Mouse (Mus musculus) midbrain, embryonic 11.5 days (tissue): Measurements from ENCODE around the gene Prr11. TPM values are rescaled to one million over a fixed set of nuclear protein-coding genes. Genes with fewer than 3 reads are reported as not detected.
A peak's percentile ranks its signal among the peaks of the same experiment; 100 is the strongest.
"Not testable (repeated sequence)": the region's sequence is repeated elsewhere in the genome, so short reads cannot be mapped to it uniquely, and the experiment has no call there.

Experiments used
- ATAC-seq: fragments of 200-750 bp; cut with Nextera tagmentation; 2 replicates; pipeline ENCODE4 v1.8.0; 2017; ENCODE audit warnings: moderate TSS enrichment, moderate library complexity; ENCODE audit not compliant: low FRiP score
- DNase-seq: peaks from one replicate; pipeline ENCODE4 v3.0.0; 2015; ENCODE audit warnings: low spot score; ENCODE audit errors: missing footprints
- H3K27ac ChIP-seq: fragments of 300-500 bp; sonication (generic); 2 replicates; pipeline ENCODE4 v1.5.1; 2014; ENCODE audit warnings: low read depth, low read length
- H3K27me3 ChIP-seq: fragments of 300-500 bp; sonication (generic); 2 replicates; pipeline ENCODE4 v1.6.1; 2014; ENCODE audit warnings: mild to moderate bottlenecking, low read length, moderate library complexity, mixed read lengths; ENCODE audit not compliant: control insufficient read depth, insufficient read depth
- H3K36me3 ChIP-seq: fragments of 300-500 bp; sonication (generic); 2 replicates; pipeline ENCODE4 v1.6.1; 2014; ENCODE audit warnings: mild to moderate bottlenecking, low read length, moderate library complexity, mixed read lengths; ENCODE audit not compliant: control insufficient read depth, insufficient read depth
- H3K4me1 ChIP-seq: fragments of 300-500 bp; sonication (generic); 2 replicates; pipeline ENCODE4 v1.6.1; 2014; ENCODE audit warnings: low read length; ENCODE audit not compliant: control insufficient read depth, insufficient read depth
- H3K4me2 ChIP-seq: fragments of 300-500 bp; sonication (generic); 2 replicates; pipeline ENCODE4 v1.6.1; 2014; ENCODE audit warnings: mild to moderate bottlenecking, moderate library complexity
- H3K4me3 ChIP-seq: fragments of 300-500 bp; sonication (generic); 2 replicates; pipeline ENCODE4 v1.5.1; 2014; ENCODE audit warnings: low read depth, low read length
- H3K9ac ChIP-seq: fragments of 300-500 bp; sonication (generic); 2 replicates; pipeline ENCODE4 v1.6.1; 2014; ENCODE audit warnings: low read length
- H3K9me3 ChIP-seq: fragments of 300-500 bp; sonication (generic); 2 replicates; pipeline ENCODE4 v1.6.1; 2016; ENCODE audit warnings: low read length; ENCODE audit not compliant: control insufficient read depth
- WGBS: fragments of 180-500 bp; shearing (Covaris S2); extraction: QIAGEN DNeasy Blood & Tissue Kit; methylation state at CpG from one replicate; pipeline ENCODE4 v1.1.7; 2014; 5-methylcytosine and 5-hydroxymethylcytosine counted together
- microRNA counts: library from miRNA; unstranded; fragments of <30 nt; microRNA quantifications from one replicate; lab custom pipeline; 2015
- microRNA-seq: library from miRNA; unstranded; fragments of <30 nt; microRNA quantifications from one replicate; pipeline ENCODE4, GENCODE M21; 2017
- polyA plus RNA-seq: library from polyadenylated mRNA; unstranded; fragments of >200 nt; fragmentation: Nextera tagmentation; extraction: Ambion mirVana; gene quantifications from 2 replicates; pipeline ENCODE4 v1.2.1, GENCODE M21; 2014

The Prr11 gene
- polyA plus RNA-seq, 1 experiment from 2014 or later = 17.9 TPM

GRCm38 (mm10) chr11:87062087-87062486 lies 46.4 kb downstream of the Prr11 start:
- H3K4me2 ChIP-seq = no peak overlapping the region
- no peak overlapping the region for H3K4me3 ChIP-seq
- 0 out of 2 replicates have a peak, but pooled peaks cover 2% of the 10 kb centered on the region for H3K36me3 ChIP-seq
- H3K9me3 ChIP-seq = no peaks in the 10 kb centered on the region
- ATAC-seq (no peak), DNase-seq (no peak)
- H3K27me3 ChIP-seq = no peaks in the 10 kb centered on the region
- 76% methylated on average over 3 of the region's 3 CpGs for WGBS
- no peaks in the 10 kb centered on the region for H3K4me1 ChIP-seq
- H3K27ac ChIP-seq = no peak overlapping the region
- no peak overlapping the region for H3K9ac ChIP-seq

- H3K36me3 ChIP-seq = 0 out of 2 replicates have a peak, but pooled peaks cover 2% of the 10 kb centered on the region
- no peak overlapping the region for H3K9ac ChIP-seq
- 95% methylated on average over 2 of the region's 2 CpGs for WGBS
Measured at GRCm38 (mm10) chr11:87060410-87060809, 48.1 kb downstream of the Prr11 start.

GRCm38 (mm10) chr11:87056286-87056685 lies 52.2 kb downstream of the Prr11 start:
- H3K4me2 ChIP-seq = no peak overlapping the region
- ATAC-seq (no peak), DNase-seq (no peak)
- WGBS = 93% methylated on average over 6 of the region's 6 CpGs
- no peak overlapping the region for H3K4me3 ChIP-seq
- no peaks in the 10 kb centered on the region for H3K27me3 ChIP-seq
- H3K9me3 ChIP-seq = no peaks in the 10 kb centered on the region
- H3K36me3 ChIP-seq = 0 out of 2 replicates have a peak, but pooled peaks cover 2% of the 10 kb centered on the region
- H3K4me1 ChIP-seq = no peaks in the 10 kb centered on the region
- no peak overlapping the region for H3K9ac ChIP-seq
- H3K27ac ChIP-seq = no peak overlapping the region

More at GRCm38 (mm10) chr11:87060410-87060809, 48.1 kb downstream of the Prr11 start:
- DNase-seq (no peak), ATAC-seq (no peak)
- no peaks in the 10 kb centered on the region for H3K4me1 ChIP-seq
- no peaks in the 10 kb centered on the region for H3K27me3 ChIP-seq
- no peak overlapping the region for H3K4me2 ChIP-seq
- no peak overlapping the region for H3K27ac ChIP-seq
- H3K4me3 ChIP-seq = no peak overlapping the region
- no peaks in the 10 kb centered on the region for H3K9me3 ChIP-seq

- WGBS = 96% methylated on average over 7 of the region's 7 CpGs
Measured at GRCm38 (mm10) chr11:87048900-87049299, 59.6 kb downstream of the Prr11 start.

GRCm38 (mm10) chr11:87046968-87047367 lies 61.5 kb downstream of the Prr11 start:
- no peak overlapping the region for H3K27ac ChIP-seq
- no peak overlapping the region for H3K9ac ChIP-seq
- H3K9me3 ChIP-seq = no peaks in the 10 kb centered on the region
- no peak overlapping the region for H3K4me3 ChIP-seq
- H3K27me3 ChIP-seq = no peaks in the 10 kb centered on the region
- H3K4me1 ChIP-seq = no peaks in the 10 kb centered on the region
- ATAC-seq = no peak
- 95% methylated on average over 5 of the region's 5 CpGs for WGBS
- H3K36me3 ChIP-seq = peaks cover 11% of the 10 kb centered on the region
- H3K4me2 ChIP-seq = no peak overlapping the region
- DNase-seq = no peak

More at GRCm38 (mm10) chr11:87048900-87049299, 59.6 kb downstream of the Prr11 start:
- not testable (repeated sequence) for H3K9me3 ChIP-seq, H3K4me2 ChIP-seq, H3K4me1 ChIP-seq, ATAC-seq, H3K9ac ChIP-seq, H3K4me3 ChIP-seq, H3K36me3 ChIP-seq, H3K27me3 ChIP-seq, H3K27ac ChIP-seq, DNase-seq

- no peaks in the 10 kb centered on the region for H3K27me3 ChIP-seq
- ATAC-seq (no peak), DNase-seq (no peak)
- peaks cover 15% of the 10 kb centered on the region for H3K36me3 ChIP-seq
- H3K9me3 ChIP-seq = no peaks in the 10 kb centered on the region
- H3K9ac ChIP-seq = no peak overlapping the region
- no peak overlapping the region for H3K27ac ChIP-seq
- 87% methylated on average over 3 of the region's 3 CpGs for WGBS
- no peak overlapping the region for H3K4me3 ChIP-seq
- no peaks in the 10 kb centered on the region for H3K4me1 ChIP-seq
- no peak overlapping the region for H3K4me2 ChIP-seq
Measured at GRCm38 (mm10) chr11:87043052-87043451, 65.5 kb downstream of the Prr11 start.

- 93% methylated on average over 9 of the region's 9 CpGs for WGBS
- no peaks in the 10 kb centered on the region for H3K27me3 ChIP-seq
- DNase-seq (no peak), ATAC-seq (no peak)
- H3K4me3 ChIP-seq = no peak overlapping the region
- no peak overlapping the region for H3K4me2 ChIP-seq
- no peak overlapping the region for H3K27ac ChIP-seq
- no peaks in the 10 kb centered on the region for H3K9me3 ChIP-seq
- H3K9ac ChIP-seq = no peak overlapping the region
- no peaks in the 10 kb centered on the region for H3K4me1 ChIP-seq
- H3K36me3 ChIP-seq = peaks cover 20% of the 10 kb centered on the region
Measured at GRCm38 (mm10) chr11:87039307-87039963, 69.1 kb downstream of the Prr11 start.

MicroRNA genes within 50 kb of the gene (microRNA counts, 519-probe panel; counts per million panel counts)
- 6,691 counts per million, percentile 88 among the panel's probes with 10 or more counts for microRNA mmu-miR-301a (lab: Ali Mortazavi, UCI)

Small RNAs within 50 kb of the gene (microRNA-seq; reads per million reads assigned to microRNA genes)
- gene Mir301 = 3,585 reads per million, percentile 88 among the genes with 10 or more reads in this experiment

Other genes starting within 250 kb of the Prr11 start
- gene Ypel2, start 115.0 kb downstream of the Prr11 start, polyA plus RNA-seq = 5.4 and 6.1 TPM in 2 replicates
- gene Gdpd1, start 34.6 kb downstream of the Prr11 start, polyA plus RNA-seq = 94.8 and 114 TPM in 2 replicates
- gene Smg8, start 21.9 kb downstream of the Prr11 start, polyA plus RNA-seq = 32.4 and 34.0 TPM in 2 replicates
- 113 and 115 TPM in 2 replicates for gene Ska2, start 526 bp upstream of the Prr11 start, polyA plus RNA-seq
- gene Trim37, start 18.4 kb upstream of the Prr11 start, polyA plus RNA-seq = 92.5 and 97.1 TPM in 2 replicates